Mouse (Mus musculus): ENCODE measurements around the gene Mast2. TPM values are rescaled to one million over a fixed set of nuclear protein-coding genes. Genes with fewer than 3 reads are reported as not detected.

The Mast2 gene
- polyA plus RNA-seq, 1 experiment from 2014 or later = 4.7 TPM

Other genes starting within 250 kb of the Mast2 start
- gene Pik3r3, start 242.6 kb downstream of the Mast2 start, polyA plus RNA-seq (2015; fragmentation: Nextera tagmentation; extraction: Ambion mirVana) = 1.1 and 1.2 TPM in 2 replicates
- 16.2 and 18.5 TPM in 2 replicates for gene Ipp, start 43.4 kb upstream of the Mast2 start, polyA plus RNA-seq (2015; fragmentation: Nextera tagmentation; extraction: Ambion mirVana)
- 29.0 and 37.1 TPM in 2 replicates for gene Tmem69, start 91.8 kb upstream of the Mast2 start, polyA plus RNA-seq (2015; fragmentation: Nextera tagmentation; extraction: Ambion mirVana)
- 12.8 and 18.4 TPM in 2 replicates for gene Gpbp1l1, start 93.5 kb upstream of the Mast2 start, polyA plus RNA-seq (2015; fragmentation: Nextera tagmentation; extraction: Ambion mirVana)
- 1.7 and 1.8 TPM in 2 replicates for gene Ccdc17, start 132.5 kb upstream of the Mast2 start, polyA plus RNA-seq (2015; fragmentation: Nextera tagmentation; extraction: Ambion mirVana)
- gene Nasp, start 163.8 kb upstream of the Mast2 start, polyA plus RNA-seq (2015; fragmentation: Nextera tagmentation; extraction: Ambion mirVana) = 83.0 and 104 TPM in 2 replicates
- gene Akr1a1, start 187.5 kb upstream of the Mast2 start, polyA plus RNA-seq (2015; fragmentation: Nextera tagmentation; extraction: Ambion mirVana) = 273 and 281 TPM in 2 replicates
- gene Prdx1, start 221.4 kb upstream of the Mast2 start, polyA plus RNA-seq (2015; fragmentation: Nextera tagmentation; extraction: Ambion mirVana) = 994 and 1,129 TPM in 2 replicates
- 13.6 and 17.1 TPM in 2 replicates for gene Mmachc, start 244.2 kb upstream of the Mast2 start, polyA plus RNA-seq (2015; fragmentation: Nextera tagmentation; extraction: Ambion mirVana)
- gene Ccdc163, start 244.3 kb upstream of the Mast2 start, polyA plus RNA-seq (2015; fragmentation: Nextera tagmentation; extraction: Ambion mirVana) = 13.3 and 13.7 TPM in 2 replicates

Measured in liver, embryonic 13.5 days (tissue).